Mouse (Mus musculus) midbrain, embryonic 15.5 days (tissue): Measurements from ENCODE around the gene Adck1. TPM values are rescaled to one million over a fixed set of nuclear protein-coding genes. Genes with fewer than 3 reads are reported as not detected.
A peak's percentile ranks its signal among the peaks of the same experiment; 100 is the strongest.

Source experiments
- ATAC-seq: fragments of 200-750 bp; cut with Nextera tagmentation; replicated peaks from 2 replicates; pipeline ENCODE4 v1.8.0; 2017; ENCODE audit warnings: moderate TSS enrichment
- H3K27ac ChIP-seq: fragments of 300-500 bp; sonication (generic); 2 replicates; pipeline ENCODE4 v1.5.1; 2015; ENCODE audit warnings: mild to moderate bottlenecking, inconsistent platforms
- H3K27me3 ChIP-seq: fragments of 300-500 bp; sonication (generic); replicated peaks from 2 replicates; pipeline ENCODE4 v1.6.1; 2015; ENCODE audit warnings: inconsistent platforms
- H3K36me3 ChIP-seq: fragments of 300-500 bp; sonication (generic); replicated peaks from 2 replicates; pipeline ENCODE4 v1.6.1; 2015; ENCODE audit warnings: inconsistent platforms
- H3K4me1 ChIP-seq: fragments of 300-500 bp; sonication (generic); 2 replicates; pipeline ENCODE4 v1.6.1; 2015; ENCODE audit warnings: inconsistent platforms
- H3K4me2 ChIP-seq: fragments of 300-500 bp; sonication (generic); 2 replicates; pipeline ENCODE4 v1.6.1; 2015; ENCODE audit warnings: inconsistent platforms, mild to moderate bottlenecking, moderate library complexity
- H3K4me3 ChIP-seq: fragments of 300-500 bp; sonication (generic); 2 replicates; pipeline ENCODE4 v1.5.1; 2015; ENCODE audit warnings: mild to moderate bottlenecking, inconsistent platforms
- H3K9ac ChIP-seq: fragments of 300-500 bp; sonication (generic); 2 replicates; pipeline ENCODE4 v1.6.1; 2015; ENCODE audit warnings: mild to moderate bottlenecking, inconsistent platforms
- H3K9me3 ChIP-seq: fragments of 300-500 bp; sonication (generic); 2 replicates; pipeline ENCODE4 v1.6.1; 2016; ENCODE audit warnings: inconsistent platforms
- WGBS: fragments of 180-500 bp; shearing (Covaris S2); methylation state at CpG from one replicate; pipeline ENCODE4 v1.1.7; 2015; ENCODE audit warnings: mixed read lengths; 5-methylcytosine and 5-hydroxymethylcytosine counted together
- polyA plus RNA-seq: library from polyadenylated mRNA; unstranded; fragments of >200 nt; fragmentation: Nextera tagmentation; extraction: Ambion mirVana; gene quantifications from 2 replicates; pipeline ENCODE4 v1.2.1, GENCODE M21; 2015

Adck1 gene
- polyA plus RNA-seq, 1 experiment from 2014 or later = 38.8 TPM

DNA sequence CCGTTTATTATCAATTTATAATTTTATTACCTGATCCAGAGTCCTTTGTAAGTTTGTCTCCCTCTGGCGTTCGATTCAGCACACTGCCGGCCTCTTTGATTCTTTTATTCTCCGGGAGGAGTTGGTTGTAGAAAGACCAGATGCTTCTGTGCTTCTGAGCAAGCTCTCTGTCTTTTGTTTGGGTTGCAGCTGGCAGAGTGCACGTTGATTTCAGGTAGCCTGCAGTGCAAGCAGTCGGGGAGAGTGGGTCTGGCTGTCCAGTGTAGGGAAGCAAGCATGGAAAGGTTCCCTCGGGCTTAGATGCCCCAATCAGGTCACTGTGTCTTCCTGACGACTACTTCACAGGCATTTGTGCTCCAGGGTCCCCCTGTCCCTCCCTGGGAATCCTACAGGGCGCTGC is 16.5 kb downstream of the Adck1 start:
- ATAC-seq = peak; percentile 62; the same call in 1 of the 2 replicates
- WGBS = 34% methylated on average over 10 of the region's 10 CpGs
- no peak overlapping the region for H3K9ac ChIP-seq
- peaks cover 4% of the 10 kb centered on the region for H3K4me1 ChIP-seq
- H3K4me3 ChIP-seq = no peak overlapping the region
- no peaks in the 10 kb centered on the region for H3K27me3 ChIP-seq
- H3K36me3 ChIP-seq = no peaks in the 10 kb centered on the region
- H3K4me2 ChIP-seq = no peak overlapping the region
- no peaks in the 10 kb centered on the region for H3K9me3 ChIP-seq
- H3K27ac ChIP-seq = no peak overlapping the region

DNA sequence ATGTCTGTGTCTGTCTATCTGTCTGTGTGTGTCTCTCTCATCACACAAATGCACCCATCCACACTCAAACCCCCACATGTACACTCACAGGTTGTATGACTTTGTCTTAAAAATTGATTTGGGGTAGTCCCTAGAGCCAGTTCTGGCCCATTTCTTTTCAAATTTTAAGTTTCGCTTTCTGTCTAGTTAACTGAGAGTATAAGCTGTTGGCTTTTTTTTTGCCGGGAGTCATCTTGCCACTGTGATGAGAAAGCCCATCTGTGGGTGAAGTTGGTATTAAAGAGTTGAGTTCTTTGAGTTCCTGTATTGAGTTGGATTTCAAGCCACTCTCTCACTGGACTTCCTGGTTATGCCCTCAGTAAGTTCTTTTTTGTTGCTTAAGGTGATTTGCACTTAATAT is 17.9 kb downstream of the Adck1 start:
- Histone ChIP-seq H3K4me2 (no peak overlapping the region), H3K27ac (no peak overlapping the region), H3K36me3 (no peaks in the 10 kb centered on the region), H3K4me1 (peaks cover 4% of the 10 kb centered on the region), H3K9ac (no peak overlapping the region), H3K4me3 (no peak overlapping the region), H3K27me3 (no peaks in the 10 kb centered on the region), H3K9me3 (no peaks in the 10 kb centered on the region)
- 95% methylated on average over 2 of the region's 2 CpGs for WGBS
- no peak for ATAC-seq

DNA sequence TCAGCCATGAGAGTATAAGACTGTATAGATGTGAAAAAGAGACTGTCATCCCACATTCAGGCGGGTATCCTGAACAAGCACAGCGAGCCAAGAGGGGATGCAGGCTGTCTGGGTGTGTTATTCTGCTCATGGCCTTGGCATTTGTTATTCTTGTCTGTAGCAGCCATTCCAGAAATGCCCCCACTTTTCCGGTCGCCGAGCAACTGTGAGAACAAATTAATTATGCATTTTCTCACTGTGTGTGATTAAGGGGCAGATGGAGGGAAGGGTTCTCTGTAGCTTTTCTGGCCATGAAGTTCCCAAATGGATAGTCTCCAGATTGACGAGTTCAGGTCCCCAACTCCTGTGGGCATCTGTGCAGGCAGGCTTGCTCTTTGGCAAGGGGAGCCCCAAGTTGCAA is 28.5 kb downstream of the Adck1 start:
- H3K4me2 ChIP-seq = no peak overlapping the region
- no peak overlapping the region for H3K27ac ChIP-seq
- no peaks in the 10 kb centered on the region for H3K4me1 ChIP-seq
- H3K9me3 ChIP-seq = no peaks in the 10 kb centered on the region
- ATAC-seq = 0 out of 2 replicates have a peak, but pooled peaks have one; percentile 37
- H3K36me3 ChIP-seq = no peaks in the 10 kb centered on the region
- H3K27me3 ChIP-seq = no peaks in the 10 kb centered on the region
- H3K4me3 ChIP-seq = no peak overlapping the region
- no peak overlapping the region for H3K9ac ChIP-seq
- 47% methylated on average over 6 of the region's 6 CpGs for WGBS

DNA sequence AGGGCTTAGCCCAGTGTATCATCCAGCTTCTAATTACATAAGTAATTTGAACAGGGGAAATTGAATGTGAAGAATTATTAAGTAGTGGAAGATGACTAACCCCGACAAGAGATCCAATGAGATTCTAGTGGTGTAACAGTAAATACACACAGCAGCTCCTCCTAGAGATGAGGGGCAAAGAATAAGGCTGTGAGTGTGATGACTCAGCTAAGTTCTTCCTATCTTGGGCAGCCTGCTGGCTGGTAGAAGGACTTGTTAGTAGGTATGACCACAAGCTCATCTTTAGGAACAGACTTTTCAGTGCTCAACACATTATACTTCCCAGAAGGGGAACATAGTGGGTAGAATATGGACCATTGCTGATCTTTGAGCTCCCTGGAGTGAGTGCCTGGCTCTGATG is 38.3 kb downstream of the Adck1 start:
- WGBS = 84% methylated on average over 1 of the region's 1 CpGs

DNA sequence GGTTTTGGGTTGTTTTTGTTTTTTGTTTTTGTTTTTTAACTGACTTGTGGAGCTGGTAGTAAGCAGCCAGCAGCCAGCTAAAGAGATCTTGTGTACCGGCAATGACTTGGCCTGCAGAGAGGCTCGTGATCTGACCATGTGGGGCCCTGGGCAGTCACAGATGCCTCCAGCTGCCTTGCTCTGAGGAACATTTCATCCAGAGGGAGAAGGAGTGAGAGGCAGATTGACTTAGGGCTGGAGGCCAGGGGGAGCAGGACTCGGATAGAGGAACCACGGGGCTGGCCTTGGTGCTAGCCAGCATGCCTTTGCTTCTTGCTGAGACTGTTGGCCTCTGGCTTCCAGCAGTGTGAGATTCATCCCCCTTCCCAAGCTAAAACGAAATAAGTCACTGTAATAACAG is 43.2 kb downstream of the Adck1 start:
- H3K4me1 ChIP-seq = no peaks in the 10 kb centered on the region
- WGBS = 51% methylated on average over 5 of the region's 5 CpGs
- H3K36me3 ChIP-seq = no peaks in the 10 kb centered on the region
- H3K9ac ChIP-seq = no peak overlapping the region
- no peak overlapping the region for H3K4me3 ChIP-seq
- no peak overlapping the region for H3K4me2 ChIP-seq
- no peak overlapping the region for H3K27ac ChIP-seq
- no peaks in the 10 kb centered on the region for H3K9me3 ChIP-seq
- no peaks in the 10 kb centered on the region for H3K27me3 ChIP-seq
- ATAC-seq = no peak

More for the DNA sequence above, 38.3 kb downstream of the Adck1 start:
- Histone ChIP-seq H3K4me3 (no peak overlapping the region), H3K4me1 (no peaks in the 10 kb centered on the region), H3K36me3 (no peaks in the 10 kb centered on the region), H3K9me3 (no peaks in the 10 kb centered on the region), H3K27me3 (no peaks in the 10 kb centered on the region), H3K27ac (no peak overlapping the region), H3K9ac (no peak overlapping the region), H3K4me2 (no peak overlapping the region)
- no peak for ATAC-seq

DNA sequence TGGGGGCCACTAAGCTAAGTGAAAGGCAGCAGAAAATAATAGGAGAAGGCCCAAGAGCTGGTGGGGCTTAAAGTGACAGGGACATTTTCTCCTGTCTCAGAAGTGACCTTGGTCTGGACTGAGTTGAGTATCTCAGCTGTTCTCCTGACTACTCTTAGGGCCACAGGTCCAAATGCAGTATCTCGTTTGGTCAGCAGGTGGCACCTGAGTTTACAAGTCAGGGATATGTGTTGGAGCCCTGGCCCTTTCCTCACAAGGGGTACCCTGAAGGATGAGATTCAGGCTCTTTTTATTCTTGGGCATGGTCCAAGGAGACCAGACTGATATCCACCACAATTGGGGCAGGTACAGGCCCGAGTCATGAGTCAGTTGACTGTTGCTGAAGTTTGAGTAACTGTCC is 44.8 kb downstream of the Adck1 start:
- no peak overlapping the region for H3K4me2 ChIP-seq
- 34% methylated on average over 2 of the region's 2 CpGs for WGBS
- no peak overlapping the region for H3K27ac ChIP-seq
- no peak overlapping the region for H3K9ac ChIP-seq
- no peak overlapping the region for H3K4me3 ChIP-seq
- no peaks in the 10 kb centered on the region for H3K4me1 ChIP-seq
- H3K27me3 ChIP-seq = no peaks in the 10 kb centered on the region
- ATAC-seq = peak; percentile 50
- H3K36me3 ChIP-seq = no peaks in the 10 kb centered on the region
- H3K9me3 ChIP-seq = no peaks in the 10 kb centered on the region

DNA sequence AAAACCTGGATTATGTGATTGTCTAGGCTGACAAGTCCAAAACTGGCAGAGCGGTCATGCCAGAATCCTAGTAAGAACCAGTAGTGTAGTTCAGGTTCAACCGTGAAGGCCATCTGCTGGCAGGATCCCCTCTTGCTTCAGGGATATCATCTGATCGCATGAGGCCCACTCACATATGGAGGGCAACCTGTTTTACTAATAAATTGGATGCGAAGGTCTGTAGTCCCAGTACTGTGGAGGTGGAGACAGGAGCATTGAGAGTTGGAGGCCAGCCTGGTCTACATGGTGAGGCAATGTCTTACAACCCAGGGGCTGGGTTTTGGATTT is 47.6 kb downstream of the Adck1 start:
- no peak overlapping the region for H3K27ac ChIP-seq
- H3K4me3 ChIP-seq = no peak overlapping the region
- H3K4me2 ChIP-seq = no peak overlapping the region
- peaks cover 5% of the 10 kb centered on the region; the same call in 1 of the 2 replicates for H3K36me3 ChIP-seq
- 94% methylated on average over 4 of the region's 4 CpGs for WGBS
- no peaks in the 10 kb centered on the region for H3K9me3 ChIP-seq
- H3K4me1 ChIP-seq = no peaks in the 10 kb centered on the region
- H3K9ac ChIP-seq = no peak overlapping the region
- no peaks in the 10 kb centered on the region for H3K27me3 ChIP-seq
- no peak for ATAC-seq

DNA sequence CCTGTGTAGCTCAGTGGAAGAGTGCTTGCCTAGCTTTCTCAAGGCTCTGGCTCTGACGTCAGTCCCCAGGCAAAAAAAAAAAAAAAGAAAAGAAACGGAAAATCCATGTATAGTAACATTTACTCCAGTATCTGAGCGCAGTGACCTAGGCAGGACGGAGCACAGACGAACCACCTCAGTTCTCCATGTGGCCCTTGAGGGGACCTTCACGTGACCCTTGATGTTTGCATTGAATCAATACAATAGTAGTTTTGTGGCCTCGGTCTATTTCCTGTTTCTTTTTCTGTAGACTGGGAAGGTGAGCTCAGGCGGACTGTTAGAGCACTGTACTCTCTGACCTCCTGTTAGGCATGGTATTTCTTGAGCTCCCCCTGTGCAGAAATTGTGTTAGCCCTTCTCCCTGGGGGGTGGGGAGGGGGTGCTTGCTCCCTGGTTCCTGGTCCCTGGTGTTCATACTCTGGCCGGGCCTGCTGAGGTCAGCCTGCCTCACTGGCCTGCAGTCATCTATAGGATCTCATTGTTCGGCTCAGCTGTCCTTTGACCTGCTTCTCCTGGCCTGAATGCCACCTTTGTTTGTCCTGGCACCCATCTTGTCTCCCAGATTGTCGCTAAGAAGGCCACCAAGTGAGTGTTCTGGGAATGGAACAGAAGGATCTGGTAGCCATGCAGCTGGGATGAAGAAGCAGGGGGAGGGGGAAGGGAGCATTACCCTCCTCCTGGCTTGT is 48.1 kb downstream of the Adck1 start:
- no peak for ATAC-seq
- no peak overlapping the region for H3K27ac ChIP-seq

DNA sequence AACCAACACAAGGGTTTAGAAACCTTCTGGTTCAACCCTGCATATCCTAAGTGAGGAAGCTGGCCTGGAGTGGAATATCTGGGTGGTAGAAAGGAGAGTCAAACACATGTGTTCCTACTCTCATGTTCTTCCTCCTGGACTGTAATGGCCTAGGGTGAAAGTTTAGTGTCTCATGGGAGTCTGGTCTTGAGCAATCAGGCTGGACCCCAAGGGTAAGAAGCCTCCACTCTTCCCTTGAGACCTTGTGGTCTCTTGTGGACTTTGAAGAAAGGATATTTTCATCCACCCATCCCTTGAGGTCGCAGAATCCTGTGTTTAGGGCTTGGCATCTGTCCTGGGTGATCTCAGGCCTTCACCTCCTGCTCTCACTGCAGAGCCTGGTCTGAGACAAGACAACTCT is 52.9 kb downstream of the Adck1 start:
- H3K9me3 ChIP-seq = no peaks in the 10 kb centered on the region
- H3K4me1 ChIP-seq = no peaks in the 10 kb centered on the region
- H3K4me3 ChIP-seq = no peak overlapping the region
- 91% methylated on average over 1 of the region's 1 CpGs for WGBS
- H3K27me3 ChIP-seq = no peaks in the 10 kb centered on the region
- ATAC-seq = no peak
- H3K9ac ChIP-seq = no peak overlapping the region
- H3K36me3 ChIP-seq = peaks cover 5% of the 10 kb centered on the region; the same call in 1 of the 2 replicates
- H3K4me2 ChIP-seq = no peak overlapping the region
- no peak overlapping the region for H3K27ac ChIP-seq

More for the DNA sequence above, 48.1 kb downstream of the Adck1 start:
- no peak overlapping the region for H3K4me2 ChIP-seq
- H3K9me3 ChIP-seq = no peaks in the 10 kb centered on the region
- H3K36me3 ChIP-seq = peaks cover 5% of the 10 kb centered on the region; the same call in 1 of the 2 replicates
- no peaks in the 10 kb centered on the region for H3K4me1 ChIP-seq
- no peaks in the 10 kb centered on the region for H3K27me3 ChIP-seq
- H3K4me3 ChIP-seq = no peak overlapping the region
- WGBS = 56% methylated on average over 11 of the region's 11 CpGs
- no peak overlapping the region for H3K9ac ChIP-seq

DNA sequence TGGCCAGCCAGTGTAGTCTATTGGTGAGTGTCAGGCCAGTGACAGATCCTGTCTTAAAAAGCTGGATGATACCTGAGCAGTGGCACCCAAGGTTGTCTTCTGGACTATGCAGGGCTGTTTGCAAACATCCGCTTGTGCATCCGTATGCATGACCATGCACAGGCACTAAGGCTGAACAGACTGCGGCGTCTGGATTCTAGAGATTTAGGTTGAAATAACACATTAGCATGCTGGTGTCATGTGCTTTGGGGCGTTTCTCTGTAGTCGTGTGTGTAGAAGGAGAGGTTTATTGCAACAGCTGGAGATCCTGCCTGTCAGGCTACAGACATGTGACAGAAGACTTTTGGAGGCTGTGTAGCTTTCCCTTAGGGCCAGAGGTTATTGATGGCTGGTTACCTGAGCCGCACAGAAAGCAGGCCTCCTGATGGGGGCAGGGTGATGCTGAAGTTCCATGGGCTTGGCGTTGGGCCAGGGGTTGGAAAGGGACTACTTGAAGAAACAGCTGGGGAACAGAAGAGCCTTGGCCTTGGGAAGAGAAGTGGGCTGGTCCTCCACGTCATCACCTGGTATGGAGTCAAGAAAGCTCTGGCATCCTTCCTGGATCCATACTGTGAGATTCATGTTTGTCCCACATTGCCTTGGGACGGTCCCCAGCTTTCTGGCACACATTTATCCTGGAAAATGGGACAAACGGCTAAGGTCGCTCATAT is 59.7 kb downstream of the Adck1 start:
- ATAC-seq = peak; percentile 65

DNA sequence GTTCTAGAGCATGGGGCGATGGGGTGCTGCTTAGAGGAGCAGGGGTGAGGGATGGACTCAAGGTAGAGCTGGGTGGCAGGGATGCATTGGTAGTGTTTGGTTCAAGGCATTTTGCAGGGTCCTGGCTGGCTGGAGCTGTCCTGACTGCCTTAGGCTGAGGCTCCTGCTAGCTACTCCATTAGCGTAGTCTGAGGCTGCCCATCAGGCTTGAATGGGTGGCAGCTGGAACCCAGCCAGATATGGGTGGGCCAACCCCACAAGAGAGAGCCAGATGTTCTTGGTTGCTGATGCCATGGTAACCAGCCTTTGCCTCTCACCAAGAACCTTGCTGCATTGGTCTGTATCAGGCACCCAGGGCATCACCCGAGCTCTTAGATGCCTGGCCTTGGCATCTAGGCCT is 66.6 kb downstream of the Adck1 start:
- ATAC-seq = peak; percentile 49; the same call in 1 of the 2 replicates
- Histone ChIP-seq H3K27ac (no peak overlapping the region), H3K9ac (no peak overlapping the region), H3K4me1 (peaks cover 10% of the 10 kb centered on the region), H3K27me3 (no peaks in the 10 kb centered on the region), H3K4me3 (no peak overlapping the region), H3K9me3 (no peaks in the 10 kb centered on the region), H3K36me3 (no peaks in the 10 kb centered on the region), H3K4me2 (no peak overlapping the region)
- WGBS = 87% methylated on average over 3 of the region's 3 CpGs

More for the DNA sequence above, 59.7 kb downstream of the Adck1 start:
- Histone ChIP-seq H3K9ac (no peak overlapping the region), H3K9me3 (no peaks in the 10 kb centered on the region), H3K27ac (no peak overlapping the region), H3K4me2 (no peak overlapping the region), H3K4me1 (peaks cover 6% of the 10 kb centered on the region; the same call in 1 of the 2 replicates), H3K36me3 (no peaks in the 10 kb centered on the region), H3K27me3 (no peaks in the 10 kb centered on the region), H3K4me3 (no peak overlapping the region)
- 71% methylated on average over 12 of the region's 12 CpGs for WGBS

DNA sequence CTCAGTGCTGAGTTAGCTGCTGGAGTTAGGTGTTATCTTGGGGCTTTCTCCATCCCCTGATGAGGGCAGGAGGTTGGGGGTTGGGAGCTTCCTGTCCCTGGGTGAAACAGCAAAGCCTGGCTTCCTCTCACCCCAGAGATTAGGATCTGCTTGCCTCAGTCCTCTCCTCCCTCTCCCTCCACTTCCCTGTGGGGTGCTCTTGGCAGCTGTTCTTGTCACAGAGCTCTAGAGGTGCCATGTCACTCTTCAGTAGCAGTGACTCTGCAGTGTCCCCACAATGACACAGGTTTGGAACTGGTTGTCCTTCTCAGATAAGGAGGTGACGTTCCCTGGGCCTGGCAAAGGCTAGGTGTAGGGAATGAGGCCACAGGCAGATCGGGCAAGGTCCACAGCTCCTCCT is 68.4 kb downstream of the Adck1 start:
- no peak overlapping the region for H3K4me2 ChIP-seq
- no peaks in the 10 kb centered on the region for H3K9me3 ChIP-seq
- H3K27me3 ChIP-seq = no peaks in the 10 kb centered on the region
- no peaks in the 10 kb centered on the region for H3K36me3 ChIP-seq
- H3K9ac ChIP-seq = no peak overlapping the region
- no peak overlapping the region for H3K4me3 ChIP-seq
- WGBS = 91% methylated on average over 2 of the region's 2 CpGs
- no peak for ATAC-seq
- H3K27ac ChIP-seq = no peak overlapping the region
- peaks cover 10% of the 10 kb centered on the region for H3K4me1 ChIP-seq

DNA sequence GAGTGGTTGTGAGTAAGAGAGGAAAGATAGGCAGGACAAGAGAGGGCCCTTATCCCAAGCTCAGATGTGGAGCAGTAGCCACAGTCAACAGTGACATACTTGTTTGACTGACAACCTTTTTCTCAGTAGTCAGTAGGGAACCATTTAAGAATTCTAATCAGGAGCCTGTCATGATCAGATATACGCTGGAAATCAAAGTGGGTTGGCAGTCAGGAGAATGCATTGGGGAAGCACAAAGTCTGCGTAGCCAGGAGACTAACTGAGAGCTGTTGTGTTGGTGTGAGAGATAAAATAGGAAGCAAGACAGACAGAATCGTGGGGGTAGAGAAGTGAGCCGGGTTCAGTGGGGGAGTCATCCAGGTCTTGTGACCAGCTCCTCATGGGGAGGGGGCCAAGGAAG is 71.9 kb downstream of the Adck1 start:
- no peak overlapping the region for H3K4me3 ChIP-seq
- H3K9ac ChIP-seq = no peak overlapping the region
- ATAC-seq = no peak
- no peaks in the 10 kb centered on the region for H3K27me3 ChIP-seq
- H3K9me3 ChIP-seq = no peaks in the 10 kb centered on the region
- WGBS = 68% methylated on average over 4 of the region's 4 CpGs
- H3K36me3 ChIP-seq = no peaks in the 10 kb centered on the region
- H3K4me1 ChIP-seq = peaks cover 9% of the 10 kb centered on the region; the same call in 1 of the 2 replicates
- H3K27ac ChIP-seq = no peak overlapping the region
- no peak overlapping the region for H3K4me2 ChIP-seq
